Mouse (Mus musculus): ENCODE measurements around the gene Tprg.

Tprg gene

DNA sequence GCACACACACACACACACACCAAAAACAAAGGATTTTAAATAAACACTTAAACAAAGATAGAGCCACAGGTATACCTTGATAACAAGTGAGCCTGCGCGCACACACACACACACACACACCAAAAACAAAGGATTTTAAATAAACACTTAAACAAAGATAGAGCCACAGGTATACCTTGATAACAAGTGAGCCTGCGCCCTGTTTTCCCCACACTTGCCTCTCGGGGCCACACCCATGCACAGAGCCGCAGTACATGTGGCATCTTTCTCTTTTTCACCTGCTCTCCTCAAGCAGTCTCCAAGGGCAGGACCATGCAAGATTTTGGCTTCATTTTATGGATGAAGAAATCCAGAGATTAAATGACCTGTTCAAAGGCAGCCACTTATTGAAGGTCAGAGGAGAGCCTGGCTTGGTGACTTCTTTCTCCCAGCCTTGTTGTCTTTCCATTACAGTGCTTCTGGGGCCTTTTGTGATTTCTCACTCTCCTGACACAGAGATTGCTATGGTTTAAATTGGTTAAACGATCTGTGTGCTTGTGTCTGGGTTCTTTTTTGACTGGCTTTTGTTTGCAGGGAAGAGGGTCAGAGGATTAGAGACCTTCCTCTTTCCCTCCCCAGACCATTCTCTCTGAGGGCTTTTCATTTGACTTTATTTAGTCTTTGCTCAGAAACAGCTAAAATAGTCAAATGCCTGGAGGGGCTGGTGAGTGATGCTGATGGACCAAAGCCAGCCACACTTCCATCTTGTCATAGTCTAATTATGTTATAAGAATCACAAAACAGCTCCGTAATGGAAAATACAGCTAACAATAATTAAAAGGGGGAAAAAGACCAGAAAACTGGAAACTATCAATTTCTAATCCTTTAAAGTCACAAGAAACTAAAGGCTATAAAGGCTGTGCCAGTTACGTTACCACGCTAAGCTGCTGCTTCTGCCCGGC is 46.9 kb downstream of the Tprg start:
- DNase-seq (ENCODE audit: low spot score) = no peak

DNA sequence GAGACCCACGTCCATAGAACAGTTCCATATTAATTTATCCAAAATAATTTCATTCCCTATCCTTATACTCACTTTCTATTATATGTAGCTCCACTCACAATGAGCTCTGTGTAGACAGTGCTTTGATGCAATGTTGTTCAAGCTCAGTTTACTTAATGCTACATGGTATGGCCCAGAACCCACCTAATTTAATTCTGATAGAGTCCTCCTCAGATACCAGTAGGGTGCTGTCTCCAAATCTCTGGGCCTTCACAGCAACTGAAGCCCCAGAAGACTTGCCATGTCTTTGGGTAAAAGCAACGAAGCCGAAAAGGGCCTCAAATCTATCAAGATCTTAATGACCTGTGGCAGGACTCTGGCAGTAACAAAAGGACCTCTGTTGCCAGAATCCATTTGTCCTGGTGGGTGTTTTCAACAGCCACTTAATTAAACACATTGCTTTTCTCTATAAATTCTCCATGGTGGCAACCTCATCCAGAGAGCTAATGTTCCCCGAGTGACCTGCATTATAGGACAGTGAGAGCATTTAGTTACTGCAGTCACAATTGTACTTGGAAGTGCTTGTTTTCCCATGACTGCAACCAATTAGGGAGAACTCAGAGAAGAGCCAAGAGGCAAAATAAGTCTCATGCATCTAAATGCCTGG is 48.6 kb downstream of the Tprg start:
- DNase-seq (ENCODE audit: low spot score) = no peak

- peak; percentile 36 for DNase-seq (ENCODE audit: low spot score)
These were observed 63.0 kb downstream of the Tprg start for GRCm38 (mm10) chr16:25349626-25350025.

DNA sequence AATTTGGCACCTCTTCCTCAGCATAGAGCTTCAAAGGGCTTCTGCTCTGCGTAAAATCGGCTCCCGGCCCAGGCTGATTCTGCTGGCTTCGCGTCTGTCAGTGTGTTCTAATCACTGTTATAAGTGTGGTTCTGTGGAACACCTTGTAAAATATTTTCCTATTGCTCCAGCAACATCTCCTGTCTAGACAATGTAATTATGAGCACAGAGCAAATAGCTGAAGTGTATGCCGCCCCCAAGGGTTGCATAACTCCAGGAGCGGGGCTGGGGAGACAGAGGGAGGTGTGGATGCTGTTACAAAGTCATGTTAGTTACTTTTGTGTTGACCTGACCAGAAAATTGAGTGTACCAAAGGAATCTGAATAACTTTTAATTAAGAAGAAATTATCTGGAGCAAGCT is 81.2 kb downstream of the Tprg start:
- DNase-seq (ENCODE audit: low spot score) = no peak

DNA sequence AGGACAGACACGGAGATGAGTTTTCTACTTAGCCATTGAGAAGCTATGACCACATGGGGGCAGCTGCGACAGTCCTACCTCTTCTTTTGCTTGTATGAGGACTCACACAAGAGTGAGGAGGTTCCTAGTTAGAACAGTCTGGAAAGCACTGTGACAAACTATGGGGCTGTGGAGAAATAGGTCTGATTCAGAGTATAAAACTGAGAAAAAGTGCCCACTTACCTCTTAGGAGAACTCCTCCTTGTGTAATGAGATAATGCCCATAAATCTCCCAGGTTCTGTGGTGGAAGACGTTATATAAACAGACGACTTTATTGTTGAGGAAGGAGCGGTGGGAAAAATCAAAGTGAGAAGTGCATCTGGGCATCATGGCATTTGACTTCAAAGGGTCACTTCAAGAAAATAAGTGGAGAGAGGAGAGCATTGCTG is 83.4 kb downstream of the Tprg start:
- DNase-seq (ENCODE audit: low spot score) = no peak

DNA sequence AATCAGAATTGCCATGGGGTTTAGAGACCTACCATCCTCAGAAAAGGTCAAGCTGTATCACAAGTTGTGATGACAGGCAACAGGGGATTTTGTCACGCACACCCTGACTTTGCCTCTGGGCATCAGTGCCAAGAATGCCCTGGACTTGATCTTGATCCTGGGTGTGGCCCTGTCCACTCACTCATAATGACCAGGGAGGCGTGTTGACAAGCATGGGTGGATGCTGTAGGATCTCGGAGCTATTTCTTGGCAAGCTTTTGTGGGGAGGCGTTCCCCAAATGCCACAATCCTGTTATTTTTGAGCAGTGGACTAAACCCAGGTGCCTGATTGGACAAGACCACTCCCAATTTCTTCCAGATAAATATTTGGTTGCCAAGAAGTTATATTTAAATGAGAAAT is 87.5 kb downstream of the Tprg start:
- no peak for DNase-seq (ENCODE audit: low spot score)

GRCm38 (mm10) chr16:25374775-25375174 is 88.2 kb downstream of the Tprg start:
- DNase-seq (ENCODE audit: low spot score) = no peak

GRCm38 (mm10) chr16:25376720-25377373 is 90.2 kb downstream of the Tprg start:
- DNase-seq (ENCODE audit: low spot score) = peak; percentile 47

DNA sequence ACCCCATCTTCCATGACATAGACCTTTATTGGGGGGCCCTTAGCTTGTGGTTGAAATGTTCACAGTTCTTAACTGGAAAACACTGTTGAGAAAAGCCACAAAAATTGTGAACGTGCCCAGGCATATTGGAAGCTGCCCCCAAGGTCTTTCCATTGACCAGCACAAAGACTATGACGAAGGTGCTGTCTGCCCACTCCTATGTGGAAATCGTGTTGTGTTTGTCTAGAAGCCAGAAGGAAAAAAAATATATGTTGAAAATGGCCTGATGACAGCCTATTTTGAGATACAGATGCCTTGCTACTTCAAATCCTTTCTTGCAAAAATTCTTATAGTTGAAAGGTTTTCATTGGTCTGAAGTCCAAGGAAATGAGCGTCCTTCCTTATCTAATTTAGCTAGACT is 91.1 kb downstream of the Tprg start:
- DNase-seq (ENCODE audit: low spot score) = no peak

DNA sequence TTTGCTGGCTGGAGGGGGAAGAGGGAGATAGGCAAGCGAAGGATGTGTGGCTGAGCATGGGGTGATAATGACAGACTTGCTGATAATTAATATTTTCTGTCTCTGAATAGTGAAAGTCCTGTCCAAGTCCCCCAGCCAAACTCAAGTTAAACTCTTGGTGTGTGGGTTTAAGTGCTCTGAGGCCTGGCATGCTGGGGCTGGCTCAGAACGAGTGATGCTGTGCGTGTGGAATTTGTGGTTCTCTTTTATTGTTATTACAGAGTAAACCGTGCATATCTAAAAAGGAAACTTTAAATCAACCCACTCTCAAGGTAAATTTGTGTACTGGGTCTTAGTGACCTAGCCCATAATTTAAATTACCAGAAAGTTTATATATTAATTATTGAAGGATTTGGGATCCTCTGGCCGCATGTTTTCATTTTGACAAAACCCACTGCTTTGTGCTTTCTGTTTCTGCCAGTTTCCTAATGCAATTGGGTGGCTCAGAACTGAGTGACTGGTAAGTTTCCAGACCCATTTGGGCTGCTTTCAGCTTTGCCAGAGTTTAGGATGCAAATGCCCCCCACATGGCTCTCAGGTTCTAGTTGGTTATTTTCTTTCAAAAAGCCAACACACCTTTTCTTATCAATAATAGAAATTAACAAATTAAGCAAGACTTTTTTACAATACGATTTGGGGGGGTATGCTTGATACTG is 99.0 kb downstream of the Tprg start:
- no peak for DNase-seq (ENCODE audit: low spot score)

DNA sequence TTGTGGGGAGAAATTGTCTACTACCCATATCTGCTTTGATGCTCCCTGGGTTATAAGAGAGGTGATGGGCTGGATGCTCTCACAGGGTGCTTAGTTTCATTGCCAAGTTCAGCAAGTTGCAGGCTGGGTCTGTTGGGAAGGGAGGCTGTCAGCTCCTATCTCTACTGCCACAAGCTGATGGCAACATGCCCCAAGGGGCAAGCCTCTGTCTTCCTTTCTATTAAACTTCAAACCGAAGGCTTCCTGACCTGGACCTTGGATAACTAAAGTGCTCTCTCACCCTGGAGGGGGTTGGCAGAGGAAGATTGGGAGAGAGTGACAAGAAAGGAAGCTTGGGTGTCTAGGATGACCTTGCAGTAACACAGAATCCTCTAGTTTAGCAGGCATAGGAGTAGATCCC is 108.1 kb downstream of the Tprg start:
- no peak for DNase-seq (ENCODE audit: low spot score)

DNA sequence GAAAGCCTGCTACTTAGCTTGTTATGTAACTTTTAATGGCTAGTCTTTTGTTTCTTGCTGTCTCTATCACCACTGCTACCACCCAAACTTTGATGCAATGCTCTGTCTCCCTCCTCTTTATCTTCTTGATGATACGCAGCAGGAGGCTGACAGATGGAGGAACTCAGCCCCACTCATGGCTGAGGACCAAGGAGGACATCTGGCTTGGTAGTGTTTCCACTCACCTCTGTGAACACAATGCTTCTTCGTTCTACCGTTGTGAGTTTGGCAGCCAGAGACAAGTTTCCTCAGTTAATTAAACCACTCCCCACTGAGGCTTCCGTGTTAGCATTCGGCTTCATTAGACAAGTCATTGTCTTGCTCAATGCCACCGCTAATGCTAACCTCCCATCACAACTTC is 117.5 kb downstream of the Tprg start:
- DNase-seq (ENCODE audit: low spot score) = no peak

DNA sequence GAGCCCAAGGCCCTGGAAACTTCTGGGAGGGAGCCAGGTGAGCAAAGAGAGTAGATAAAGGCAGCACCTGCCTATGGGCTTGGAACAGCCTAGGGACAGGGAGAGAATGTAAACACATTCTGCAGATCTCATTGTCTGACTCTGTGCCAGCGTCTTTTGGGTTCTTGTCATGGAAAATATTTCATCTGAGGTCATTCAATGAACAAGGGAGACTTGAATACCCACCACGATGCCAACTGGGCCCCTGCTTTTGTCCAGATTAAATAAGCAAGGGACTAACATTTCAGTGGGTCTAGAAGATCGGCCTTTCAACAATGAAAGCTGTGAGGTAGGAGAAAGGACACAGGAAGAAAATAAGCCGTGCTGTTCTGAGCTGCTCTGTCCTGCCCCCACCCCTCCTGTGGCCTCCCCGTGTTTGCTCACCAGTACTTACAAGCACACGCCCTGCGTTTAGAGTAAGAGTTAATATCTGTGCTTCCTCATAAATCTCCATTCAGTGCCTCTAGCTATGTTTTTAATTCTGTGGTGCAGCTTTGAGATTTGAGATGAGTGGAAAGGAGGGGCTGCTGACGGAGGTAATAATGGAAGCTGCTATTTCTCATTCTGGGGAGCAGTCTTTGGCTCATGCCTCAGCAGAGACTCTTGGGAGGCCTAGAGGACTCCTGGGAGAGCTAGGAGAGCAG is 120.7 kb downstream of the Tprg start:
- DNase-seq (ENCODE audit: low spot score) = no peak

DNA sequence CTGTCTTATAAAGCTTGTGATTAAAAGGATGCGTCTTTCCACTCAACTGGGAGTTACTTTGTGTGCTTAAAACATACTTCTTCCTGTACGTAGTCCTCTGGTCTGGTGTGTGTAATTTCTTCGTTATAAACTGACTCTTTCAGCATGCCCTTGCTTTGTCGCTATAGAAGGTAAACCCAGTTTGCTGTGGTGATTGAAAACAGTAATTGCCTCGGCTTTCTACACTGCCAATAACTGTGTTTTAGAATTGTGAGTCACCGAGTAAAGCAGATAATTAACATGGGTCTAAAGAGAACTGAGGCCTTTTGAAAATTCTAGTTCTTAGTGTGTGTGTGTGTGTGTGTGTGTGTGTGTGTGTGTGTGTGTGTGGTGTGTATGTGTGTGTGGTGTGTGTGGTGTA is 121.4 kb downstream of the Tprg start:
- no peak for DNase-seq (ENCODE audit: low spot score)

DNA sequence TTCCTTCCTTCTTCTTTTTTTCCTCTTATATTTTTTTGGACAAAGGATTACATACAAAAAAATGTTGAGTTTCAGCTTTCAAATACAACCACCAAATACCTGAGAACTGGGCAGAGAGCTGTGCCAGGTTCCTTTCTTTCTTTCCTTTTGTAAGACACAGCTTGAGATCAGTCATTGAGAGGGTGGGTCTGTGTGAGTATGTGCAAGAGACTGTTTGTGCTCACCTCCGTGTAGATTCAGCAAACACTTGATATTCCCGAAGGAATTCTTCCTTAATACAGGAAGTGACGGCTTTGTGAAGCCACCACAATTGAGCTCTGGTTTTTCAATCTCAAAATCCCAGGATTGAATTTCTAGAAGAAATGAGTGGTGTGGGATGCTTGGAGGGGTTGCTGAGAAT is 124.7 kb downstream of the Tprg start:
- DNase-seq (ENCODE audit: low spot score) = no peak

- no peak for DNase-seq (ENCODE audit: low spot score)
These were observed 127.3 kb downstream of the Tprg start for GRCm38 (mm10) chr16:25413885-25414284.

DNA sequence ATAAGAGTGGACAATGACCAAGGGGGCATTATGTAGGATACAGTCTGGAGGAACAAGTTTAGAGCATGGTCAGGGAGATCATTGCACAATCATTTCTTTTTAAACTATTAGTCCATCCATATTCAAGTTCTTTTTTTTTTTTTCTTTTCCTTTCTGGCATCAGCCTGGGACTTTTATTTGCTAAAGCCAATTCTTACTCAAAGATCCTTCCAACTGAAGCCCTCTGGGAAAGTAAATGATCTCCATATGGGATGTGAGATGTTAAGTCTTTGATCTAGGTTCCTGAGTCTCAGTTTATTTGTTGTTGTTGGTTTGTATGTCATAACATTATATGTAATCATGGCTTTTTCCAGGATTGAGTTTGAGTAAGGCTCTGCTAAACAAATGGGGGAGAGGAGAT is 128.6 kb downstream of the Tprg start:
- no peak for DNase-seq (ENCODE audit: low spot score)

DNA sequence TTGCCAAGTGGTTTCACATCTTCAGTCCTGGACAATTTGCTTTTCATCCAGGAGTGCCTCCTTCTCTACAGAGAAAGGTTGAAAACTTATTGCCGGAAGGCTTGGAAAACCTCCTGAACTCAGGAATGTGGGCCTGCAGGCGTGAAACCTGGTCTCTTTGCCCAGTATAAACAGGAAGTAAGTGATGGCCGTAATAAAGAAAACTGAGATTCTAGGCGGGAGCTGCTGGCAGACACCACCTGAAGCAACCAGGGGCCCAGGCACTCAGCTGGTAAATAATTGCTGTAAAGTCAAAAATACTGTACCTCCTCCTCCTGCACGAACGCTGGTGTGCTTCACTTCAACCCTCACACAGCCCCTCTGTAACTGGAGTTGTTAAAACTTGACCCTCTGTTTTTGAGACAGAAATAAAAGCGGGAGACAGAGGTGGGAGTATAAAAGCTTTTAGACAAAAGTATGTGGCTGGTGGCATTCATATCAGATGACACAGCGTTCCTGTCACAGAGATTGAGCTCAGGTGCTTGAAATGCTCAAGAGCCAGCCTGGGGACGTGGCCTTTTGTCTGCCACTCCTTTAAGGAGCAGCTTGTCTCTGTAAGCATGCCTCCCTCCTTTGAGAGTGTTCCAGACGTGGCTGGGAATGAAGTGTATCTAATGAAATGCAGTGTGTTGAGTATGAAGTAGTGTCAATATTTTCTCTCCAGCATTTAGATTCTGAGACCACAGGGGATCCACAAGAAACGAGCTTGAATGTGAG is 131.4 kb downstream of the Tprg start:
- peak; percentile 9 for DNase-seq (ENCODE audit: low spot score)

GRCm38 (mm10) chr16:25422997-25423396 is 136.4 kb downstream of the Tprg start:
- DNase-seq (ENCODE audit: low spot score) = no peak

GRCm38 (mm10) chr16:25424001-25424400 is 137.4 kb downstream of the Tprg start:
- DNase-seq (ENCODE audit: low spot score) = no peak

DNA sequence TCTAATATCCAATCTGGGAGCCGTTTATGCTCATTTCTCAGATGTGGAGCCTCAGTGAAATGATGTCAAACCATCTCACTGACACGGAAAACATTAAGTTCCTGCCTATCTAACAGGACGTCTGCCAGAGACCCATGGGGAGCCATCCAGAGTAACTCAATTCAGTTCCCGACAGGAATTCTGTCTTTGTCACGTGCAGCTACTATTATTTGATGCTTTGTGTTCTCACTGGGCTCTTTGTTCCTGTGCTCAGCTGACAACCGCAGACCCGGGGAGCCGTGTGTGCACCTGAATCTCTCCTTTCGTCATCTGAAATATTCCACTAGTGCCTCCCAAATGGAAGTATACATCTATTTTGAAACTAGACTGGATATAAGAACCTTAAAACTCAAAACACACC is 138.3 kb downstream of the Tprg start:
- DNase-seq (ENCODE audit: low spot score) = no peak

Data from yolk sac, embryonic 10.5 days (tissue).